Mouse (Mus musculus) megakaryocyte progenitor cell, adult 5-6 weeks (primary cell): Measurements from ENCODE around the gene Klhdc7b. TPM values are rescaled to one million over a fixed set of nuclear protein-coding genes. Genes with fewer than 3 reads are reported as not detected.
A peak's percentile ranks its signal among the peaks of the same experiment; 100 is the strongest.
"Not testable (repeated sequence)": the region's sequence is repeated elsewhere in the genome, so short reads cannot be mapped to it uniquely, and the experiment has no call there.

Experiments used
- ATAC-seq: replicated peaks from 2 replicates; pipeline ENCODE4 v1.8.0; 2016; ENCODE audit warnings: mild to moderate bottlenecking, moderate TSS enrichment, inconsistent platforms; ENCODE audit not compliant: poor library complexity
- total RNA-seq, 2 experiments: library from RNA; stranded (forward) in 1 of 2; stranded (reverse) in 1 of 2; fragments of 157-497, 149-512 nt in 1 of 2; fragments of 200-1000 nt in 1 of 2; gene quantifications; 2 replicates each; pipeline versions ENCODE4 v1.2.3 to v1.2.4; 2015 to 2017

Klhdc7b gene
- total RNA-seq, 2 experiments from 2014 or later = under 0.01 to 0.07 TPM

GRCm38 (mm10) chr15:89426716-89427115 is 42.0 kb downstream of the Klhdc7b start:
- no peak for ATAC-seq

- ATAC-seq = no peak
Measured at GRCm38 (mm10) chr15:89428136-89428790, 43.5 kb downstream of the Klhdc7b start.

GRCm38 (mm10) chr15:89428821-89429351 is 44.2 kb downstream of the Klhdc7b start:
- no peak for ATAC-seq

- ATAC-seq = peak; percentile 83
Measured at GRCm38 (mm10) chr15:89429352-89430221, 44.9 kb downstream of the Klhdc7b start, which contains the start of the genes C730034F03Rik, Gm44502 and Chkb. Gene C730034F03Rik, plus strand, starts transcription at chr15:89429589. Gene Gm44502, minus strand, starts transcription at chr15:89429696. Gene Chkb, minus strand, starts transcription at chr15:89429908.

GRCm38 (mm10) chr15:89430341-89430740 is 45.6 kb downstream of the Klhdc7b start:
- 0 out of 2 replicates have a peak, but pooled peaks have one; percentile 1 for ATAC-seq

- not testable (repeated sequence) for ATAC-seq
Measured at GRCm38 (mm10) chr15:89430771-89431170, 46.1 kb downstream of the Klhdc7b start.

- ATAC-seq = no peak
Measured at GRCm38 (mm10) chr15:89431271-89431670, 46.6 kb downstream of the Klhdc7b start.

GRCm38 (mm10) chr15:89431806-89432205 is 47.1 kb downstream of the Klhdc7b start:
- no peak for ATAC-seq

GRCm38 (mm10) chr15:89432946-89433345 is 48.2 kb downstream of the Klhdc7b start:
- ATAC-seq = no peak

GRCm38 (mm10) chr15:89434136-89434535 is 49.4 kb downstream of the Klhdc7b start:
- ATAC-seq = no peak

- ATAC-seq = no peak
Measured at GRCm38 (mm10) chr15:89435878-89436277, 51.2 kb downstream of the Klhdc7b start.

Other genes with a start within 250 kb of the Klhdc7b start
- gene Mapk12, start 244.2 kb upstream of the Klhdc7b start, total RNA-seq (2015) = 0.49 TPM in 1 of 2 replicates, not detected in the other
- 0.04 and 0.47 TPM in 2 replicates for gene Mapk12, start 244.2 kb upstream of the Klhdc7b start, total RNA-seq (2017)
- not detected in 2 replicates for gene Mapk11, start 235.3 kb upstream of the Klhdc7b start, total RNA-seq (2015)
- 0.10 TPM in 1 of 2 replicates, not detected in the other for gene Mapk11, start 235.3 kb upstream of the Klhdc7b start, total RNA-seq (2017)
- gene Plxnb2, start 204.1 kb upstream of the Klhdc7b start, total RNA-seq (2015) = 12.1 and 12.6 TPM in 2 replicates
- 9.3 and 14.5 TPM in 2 replicates for gene Plxnb2, start 204.1 kb upstream of the Klhdc7b start, total RNA-seq (2017)
- gene Dennd6b, start 188.4 kb upstream of the Klhdc7b start, total RNA-seq (2015) = 1.6 and 2.4 TPM in 2 replicates
- 1.3 and 2.5 TPM in 2 replicates for gene Dennd6b, start 188.4 kb upstream of the Klhdc7b start, total RNA-seq (2017)
- gene Ppp6r2, start 173.4 kb upstream of the Klhdc7b start, total RNA-seq (2015) = 8.5 and 11.8 TPM in 2 replicates
- gene Ppp6r2, start 173.4 kb upstream of the Klhdc7b start, total RNA-seq (2017) = 9.8 and 11.2 TPM in 2 replicates
- gene Sbf1, start 69.6 kb upstream of the Klhdc7b start, total RNA-seq (2015) = 92.1 and 94.9 TPM in 2 replicates
- gene Sbf1, start 69.6 kb upstream of the Klhdc7b start, total RNA-seq (2017) = 50.0 and 52.1 TPM in 2 replicates
- gene Adm2, start 62.2 kb upstream of the Klhdc7b start, total RNA-seq (2015) = not detected in 2 replicates
- gene Adm2, start 62.2 kb upstream of the Klhdc7b start, total RNA-seq (2017) = not detected in 2 replicates
- gene Miox, start 50.5 kb upstream of the Klhdc7b start, total RNA-seq (2015) = not detected in 2 replicates
- gene Miox, start 50.5 kb upstream of the Klhdc7b start, total RNA-seq (2017) = not detected in 2 replicates
- 14.0 and 16.6 TPM in 2 replicates for gene Lmf2, start 29.3 kb upstream of the Klhdc7b start, total RNA-seq (2015)
- 7.4 and 11.7 TPM in 2 replicates for gene Lmf2, start 29.3 kb upstream of the Klhdc7b start, total RNA-seq (2017)
- 82.4 and 115 TPM in 2 replicates for gene Ncaph2, start 29.2 kb upstream of the Klhdc7b start, total RNA-seq (2015)
- 96.7 and 97.9 TPM in 2 replicates for gene Ncaph2, start 29.2 kb upstream of the Klhdc7b start, total RNA-seq (2017)
- gene Sco2, start 11.1 kb upstream of the Klhdc7b start, total RNA-seq (2015) = 15.9 and 20.6 TPM in 2 replicates
- 14.4 and 14.7 TPM in 2 replicates for gene Sco2, start 11.1 kb upstream of the Klhdc7b start, total RNA-seq (2017)
- gene Tymp, start 7.9 kb upstream of the Klhdc7b start, total RNA-seq (2015) = 0.10 and 0.17 TPM in 2 replicates
- gene Tymp, start 7.9 kb upstream of the Klhdc7b start, total RNA-seq (2017) = 0.42 and 0.71 TPM in 2 replicates
- 0.90 and 2.7 TPM in 2 replicates for gene Odf3b, start 5.6 kb upstream of the Klhdc7b start, total RNA-seq (2015)
- 1.9 and 3.7 TPM in 2 replicates for gene Odf3b, start 5.6 kb upstream of the Klhdc7b start, total RNA-seq (2017)
- not detected in 2 replicates for gene Syce3, start 25.6 kb downstream of the Klhdc7b start, total RNA-seq (2015)
- gene Syce3, start 25.6 kb downstream of the Klhdc7b start, total RNA-seq (2017) = not detected in 2 replicates
- gene Cpt1b, start 40.9 kb downstream of the Klhdc7b start, total RNA-seq (2015) = 1.5 and 1.9 TPM in 2 replicates
- gene Cpt1b, start 40.9 kb downstream of the Klhdc7b start, total RNA-seq (2017) = 2.3 and 2.5 TPM in 2 replicates
- gene C730034F03Rik, start 44.7 kb downstream of the Klhdc7b start, total RNA-seq (2015) = 0.98 and 3.6 TPM in 2 replicates
- gene C730034F03Rik, start 44.7 kb downstream of the Klhdc7b start, total RNA-seq (2017) = 3.7 and 5.5 TPM in 2 replicates
- 1.1 TPM in 1 of 2 replicates, not detected in the other for gene Gm44502, start 44.8 kb downstream of the Klhdc7b start, total RNA-seq (2015)
- 0.04 and 0.68 TPM in 2 replicates for gene Gm44502, start 44.8 kb downstream of the Klhdc7b start, total RNA-seq (2017)
- 36.0 and 45.7 TPM in 2 replicates for gene Chkb, start 45.0 kb downstream of the Klhdc7b start, total RNA-seq (2015)
- gene Chkb, start 45.0 kb downstream of the Klhdc7b start, total RNA-seq (2017) = 16.4 and 24.5 TPM in 2 replicates
- not detected in 2 replicates for gene Mapk8ip2, start 69.0 kb downstream of the Klhdc7b start, total RNA-seq (2015)
- not detected in 2 replicates for gene Mapk8ip2, start 69.0 kb downstream of the Klhdc7b start, total RNA-seq (2017)
- 7.1 and 7.3 TPM in 2 replicates for gene Arsa, start 92.5 kb downstream of the Klhdc7b start, total RNA-seq (2015)
- 8.8 and 13.9 TPM in 2 replicates for gene Arsa, start 92.5 kb downstream of the Klhdc7b start, total RNA-seq (2017)
- gene Shank3, start 114.7 kb downstream of the Klhdc7b start, total RNA-seq (2015) = 1.8 and 4.2 TPM in 2 replicates
- 1.3 and 3.1 TPM in 2 replicates for gene Shank3, start 114.7 kb downstream of the Klhdc7b start, total RNA-seq (2017)
- gene Acr, start 183.4 kb downstream of the Klhdc7b start, total RNA-seq (2015) = not detected in 2 replicates
- not detected in 2 replicates for gene Acr, start 183.4 kb downstream of the Klhdc7b start, total RNA-seq (2017)
- gene Rabl2, start 207.0 kb downstream of the Klhdc7b start, total RNA-seq (2015) = 14.3 and 17.1 TPM in 2 replicates
- 7.4 and 11.2 TPM in 2 replicates for gene Rabl2, start 207.0 kb downstream of the Klhdc7b start, total RNA-seq (2017)